Mouse (Mus musculus): Measurements from ENCODE around the gene Arl5a.

The Arl5a gene

DNA sequence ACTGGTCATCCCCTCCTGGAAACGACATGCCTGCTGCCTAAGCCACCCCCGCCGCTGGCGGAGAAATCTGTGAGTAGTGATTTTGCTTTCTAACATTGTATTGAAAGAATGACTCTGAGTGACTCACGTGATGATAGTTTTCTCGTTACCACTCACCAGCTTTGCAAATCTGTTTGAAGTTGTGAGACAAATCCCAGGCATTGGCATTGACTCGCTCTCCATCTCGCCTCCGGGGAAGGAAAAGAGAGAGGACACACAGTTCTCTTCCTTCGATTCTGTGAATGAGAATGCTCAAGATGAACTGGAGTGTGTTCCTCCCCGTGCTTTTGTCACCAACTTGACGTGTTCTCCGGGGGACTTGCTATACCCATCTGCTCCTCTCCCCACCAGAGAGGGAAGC is 57.5 kb downstream of the Arl5a start:
- no peak for DNase-seq (ENCODE audit: low read depth, low spot score)

- DNase-seq (ENCODE audit: low read depth, low spot score) = no peak
Observed at GRCm38 (mm10) chr2:52361086-52361485, 63.6 kb downstream of the Arl5a start.

- no peak for DNase-seq (ENCODE audit: low read depth, low spot score)
Observed at GRCm38 (mm10) chr2:52359722-52360121, 65.0 kb downstream of the Arl5a start.

DNA sequence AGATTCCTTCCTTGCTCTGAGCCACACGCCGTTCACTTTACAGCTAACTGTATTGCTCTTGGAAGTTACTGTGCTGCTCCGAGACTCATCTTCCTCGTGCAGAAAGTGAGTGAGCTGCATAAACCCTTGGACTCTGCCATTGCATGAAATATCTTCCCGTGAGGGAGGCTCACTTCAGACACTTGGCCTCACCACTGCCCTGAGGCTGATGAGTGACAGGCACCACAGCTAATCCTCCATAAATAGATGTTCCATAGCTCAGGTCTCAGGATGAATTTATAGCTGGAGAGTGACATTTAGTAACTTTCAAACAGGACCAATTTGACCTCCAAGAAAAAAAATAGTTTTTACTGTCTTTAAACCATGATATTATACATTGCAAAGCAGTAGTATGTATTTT is 66.5 kb downstream of the Arl5a start:
- DNase-seq (ENCODE audit: low read depth, low spot score) = no peak

- DNase-seq (ENCODE audit: low read depth, low spot score) = no peak
Observed at GRCm38 (mm10) chr2:52351029-52351428, 73.7 kb downstream of the Arl5a start.
